Mouse (Mus musculus): ENCODE measurements around the gene Ccdc85b. TPM values are rescaled to one million over a fixed set of nuclear protein-coding genes. Genes with fewer than 3 reads are reported as not detected.

Gene Ccdc85b
- polyA plus RNA-seq, 1 experiment from 2014 or later: 6.8 TPM

DNA sequence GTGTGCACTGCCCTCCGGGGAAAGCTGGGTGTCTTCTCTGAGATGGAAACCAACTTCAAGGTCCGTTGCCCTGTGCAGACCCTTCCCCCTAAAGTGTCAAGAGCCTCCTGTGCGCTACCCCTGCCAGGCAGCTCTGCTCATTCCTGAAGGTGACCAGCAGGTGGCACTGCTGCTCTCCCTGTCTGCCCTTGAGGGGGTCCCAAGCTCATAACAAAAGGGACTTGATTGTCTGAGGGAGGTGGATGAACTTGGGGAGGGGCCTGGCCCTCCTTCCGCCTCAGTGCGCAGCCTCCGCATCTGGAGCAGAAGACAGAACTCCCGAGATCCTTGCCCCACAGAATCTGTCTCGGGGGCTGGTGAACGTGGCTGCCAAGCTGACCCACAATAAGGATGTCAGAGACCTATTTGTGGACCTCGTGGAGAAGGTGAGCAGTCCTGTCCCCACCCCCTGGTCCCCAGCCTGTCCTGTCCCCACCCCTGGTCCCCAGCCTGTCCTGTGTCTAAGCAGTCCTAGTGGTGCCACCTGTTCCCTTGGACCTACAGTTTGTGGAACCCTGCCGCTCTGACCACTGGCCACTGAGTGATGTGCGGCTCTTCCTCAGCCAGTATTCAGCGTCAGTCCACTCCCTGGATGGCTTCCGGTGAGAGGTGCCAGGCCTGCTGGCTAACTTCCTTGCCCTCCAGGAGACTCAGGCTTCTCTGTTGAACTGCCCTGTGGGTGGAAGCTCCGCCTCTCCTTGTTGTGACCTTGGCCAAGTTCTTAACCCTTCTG is 6.3 kb upstream of the Ccdc85b start:
- Histone ChIP-seq H3K4me3 (peak overlapping the region; percentile 29), H3K4me1 (peaks cover 25% of the 10 kb centered on the region), H3K4me2 (peak overlapping the region; percentile 63), H3K9me3 (no peaks in the 10 kb centered on the region), H3K36me3 (peaks cover 61% of the 10 kb centered on the region), H3K9ac (peak overlapping the region; percentile 65), H3K27ac (peak overlapping the region; percentile 44; the same call in 1 of the 2 replicates), H3K27me3 (peaks cover 4% of the 10 kb centered on the region; the same call in 1 of the 2 replicates)
- WGBS: 40% methylated on average over 15 of the region's 15 CpGs
- 0 out of 2 replicates have a peak, but pooled peaks have one; percentile 29 for ATAC-seq (ENCODE audit: insufficient number of reproducible peaks, insufficient read depth, low FRiP score, low TSS enrichment, low read depth)

DNA sequence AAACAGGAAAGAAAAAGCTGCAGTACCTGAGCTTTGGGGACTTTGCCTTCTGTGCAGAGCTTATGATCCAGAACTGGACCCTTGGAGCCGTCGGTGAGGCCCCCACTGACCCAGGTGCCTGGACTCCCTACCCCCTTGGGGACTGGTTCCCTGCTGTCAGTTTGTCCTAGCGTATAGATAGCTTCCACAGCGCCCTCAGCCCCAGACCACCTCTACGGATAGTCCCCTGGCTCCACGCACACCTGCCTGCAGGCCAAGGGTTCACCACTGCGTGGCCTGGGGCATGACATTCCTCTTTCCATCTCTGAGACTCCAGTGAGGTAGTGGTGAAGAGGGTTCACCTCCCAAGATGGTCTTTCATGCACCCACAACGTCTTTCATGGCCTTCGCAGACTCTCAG is 5.5 kb upstream of the Ccdc85b start:
- H3K27ac ChIP-seq: no peak overlapping the region
- H3K4me2 ChIP-seq: no peak overlapping the region

DNA sequence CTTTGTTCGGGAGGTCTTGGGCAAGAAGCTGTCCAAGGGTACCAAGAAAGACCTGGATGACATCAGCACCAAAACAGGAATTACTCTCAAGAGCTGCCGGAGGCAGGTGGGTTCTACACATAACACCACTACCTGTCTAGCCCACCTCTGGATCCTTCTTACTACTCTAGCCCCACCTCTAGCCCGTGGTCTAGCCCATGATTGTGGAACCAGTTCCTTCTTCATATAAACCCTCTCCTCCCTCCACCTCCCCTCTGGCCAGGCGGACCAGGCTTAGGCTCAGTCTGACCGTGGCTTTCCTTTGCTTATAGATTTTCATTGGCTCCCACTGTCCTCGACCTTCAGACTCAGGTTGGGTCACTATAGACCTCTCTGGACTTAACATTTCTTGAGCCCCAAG is 3.7 kb upstream of the Ccdc85b start:
- no peak overlapping the region for H3K27ac ChIP-seq
- peak overlapping the region; percentile 91 for H3K4me2 ChIP-seq
- ATAC-seq (ENCODE audit: insufficient number of reproducible peaks, insufficient read depth, low FRiP score, low TSS enrichment, low read depth): no peak
- WGBS: 85% methylated on average over 6 of the region's 6 CpGs
- H3K36me3 ChIP-seq: peaks cover 45% of the 10 kb centered on the region
- no peaks in the 10 kb centered on the region for H3K9me3 ChIP-seq
- peak overlapping the region; percentile 68 for H3K4me3 ChIP-seq
- H3K9ac ChIP-seq: peak overlapping the region; percentile 79
- peaks cover 30% of the 10 kb centered on the region for H3K4me1 ChIP-seq
- H3K27me3 ChIP-seq: peaks cover 7% of the 10 kb centered on the region; the same call in 1 of the 2 replicates

More for the DNA sequence above, 5.5 kb upstream of the Ccdc85b start:
- Histone ChIP-seq H3K9ac (no peak overlapping the region), H3K4me1 (peaks cover 22% of the 10 kb centered on the region), H3K36me3 (peaks cover 61% of the 10 kb centered on the region), H3K9me3 (no peaks in the 10 kb centered on the region), H3K27me3 (peaks cover 7% of the 10 kb centered on the region; the same call in 1 of the 2 replicates), H3K4me3 (no peak overlapping the region)
- WGBS: 86% methylated on average over 9 of the region's 9 CpGs
- ATAC-seq (ENCODE audit: insufficient number of reproducible peaks, insufficient read depth, low FRiP score, low TSS enrichment, low read depth): no peak

DNA sequence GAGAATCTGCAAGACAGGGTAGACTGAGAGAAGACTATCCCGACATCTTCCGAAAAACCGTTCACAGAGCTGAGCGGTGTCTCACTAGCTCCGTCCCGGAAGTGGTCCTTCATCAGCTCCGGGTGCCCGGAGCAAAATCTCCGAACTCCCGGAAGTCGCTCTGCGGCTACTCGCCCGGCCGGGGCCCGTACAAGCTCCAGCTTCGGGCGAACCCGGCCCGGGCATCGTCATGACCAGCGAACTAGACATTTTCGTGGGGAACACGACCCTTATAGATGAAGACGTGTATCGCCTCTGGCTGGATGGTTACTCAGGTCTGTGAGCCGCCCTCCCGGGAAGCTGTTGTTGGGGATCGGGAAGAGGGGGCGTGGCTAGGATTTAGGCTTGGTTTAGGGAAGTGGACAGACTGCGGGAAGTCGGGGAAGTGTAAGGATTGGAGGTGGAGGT is 2.8 kb upstream of the Ccdc85b start, which contains the start of gene Fibp:
Gene Fibp, plus strand, starts transcription at position 151 of the 447 bp plus-strand sequence.
- peaks cover 35% of the 10 kb centered on the region for H3K36me3 ChIP-seq
- peak within 1 kb of the TSS; percentile 70 for H3K27ac ChIP-seq
- under 1% methylated on average over 32 of the region's 32 CpGs for WGBS
- peaks cover 7% of the 10 kb centered on the region; the same call in 1 of the 2 replicates for H3K27me3 ChIP-seq
- H3K4me2 ChIP-seq: peak within 1 kb of the TSS; percentile 91
- peak within 1 kb of the TSS; percentile 79 for H3K9ac ChIP-seq
- no peaks in the 10 kb centered on the region for H3K9me3 ChIP-seq
- H3K4me1 ChIP-seq: peaks cover 39% of the 10 kb centered on the region
- ATAC-seq (ENCODE audit: insufficient number of reproducible peaks, insufficient read depth, low FRiP score, low TSS enrichment, low read depth): 0 out of 2 replicates have a peak, but pooled peaks have one; percentile 53
- peak within 1 kb of the TSS; percentile 68 for H3K4me3 ChIP-seq

DNA sequence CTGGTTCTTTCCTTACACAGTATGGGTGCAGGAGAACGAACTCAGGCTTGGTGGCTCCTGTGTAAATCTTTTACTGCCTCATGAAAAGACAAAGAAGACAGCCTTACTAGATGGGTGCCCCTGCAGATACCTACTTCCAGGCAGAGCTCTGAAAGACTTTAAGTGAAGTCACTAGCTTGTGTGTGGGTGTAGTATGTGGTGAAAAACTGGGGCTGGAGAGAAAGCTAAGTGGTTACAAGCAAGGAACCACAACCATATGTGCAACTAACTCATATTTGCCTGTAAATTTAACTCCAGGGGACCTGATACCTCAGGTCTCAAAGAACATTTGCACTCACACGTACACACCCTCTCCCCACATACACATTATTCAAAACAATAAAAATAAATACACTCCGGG is 2.2 kb upstream of the Ccdc85b start:
- H3K4me2 ChIP-seq: peak overlapping the region; percentile 91
- H3K9me3 ChIP-seq: no peaks in the 10 kb centered on the region
- peak overlapping the region; percentile 70; the same call in 1 of the 2 replicates for H3K27ac ChIP-seq
- peak overlapping the region; percentile 68 for H3K4me3 ChIP-seq
- H3K9ac ChIP-seq: peak overlapping the region; percentile 79
- H3K4me1 ChIP-seq: peaks cover 45% of the 10 kb centered on the region
- 37% methylated on average over 3 of the region's 3 CpGs for WGBS
- no peak for ATAC-seq (ENCODE audit: insufficient number of reproducible peaks, insufficient read depth, low FRiP score, low TSS enrichment, low read depth)
- peaks cover 7% of the 10 kb centered on the region; the same call in 1 of the 2 replicates for H3K27me3 ChIP-seq
- H3K36me3 ChIP-seq: peaks cover 30% of the 10 kb centered on the region

DNA sequence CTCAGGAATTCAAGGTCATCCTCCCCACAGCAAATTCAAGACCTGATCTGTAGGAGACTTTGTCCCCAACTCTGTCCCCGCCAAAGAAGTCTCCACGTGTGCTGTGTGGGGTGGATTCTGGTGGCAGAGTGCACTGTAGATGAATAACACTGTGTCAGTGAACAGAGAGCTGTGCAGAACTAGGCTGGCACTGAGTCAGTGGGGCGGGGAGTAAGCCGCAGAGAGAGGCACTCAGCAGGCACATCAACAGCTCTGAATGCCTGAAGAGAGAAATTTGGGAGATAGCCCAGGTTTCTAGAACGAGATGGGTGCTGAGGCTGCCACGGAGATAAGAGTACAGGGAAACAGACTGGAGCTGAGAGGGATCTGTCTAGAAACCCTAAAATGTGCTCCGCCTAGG is 1.3 kb upstream of the Ccdc85b start:
- H3K4me2 ChIP-seq: no peak overlapping the region
- H3K36me3 ChIP-seq: peaks cover 31% of the 10 kb centered on the region
- WGBS: 70% methylated on average over 7 of the region's 7 CpGs
- H3K27ac ChIP-seq: no peak overlapping the region
- H3K27me3 ChIP-seq: peaks cover 7% of the 10 kb centered on the region; the same call in 1 of the 2 replicates
- no peak overlapping the region for H3K4me3 ChIP-seq
- H3K4me1 ChIP-seq: peaks cover 44% of the 10 kb centered on the region
- no peaks in the 10 kb centered on the region for H3K9me3 ChIP-seq
- H3K9ac ChIP-seq: no peak overlapping the region
- ATAC-seq (ENCODE audit: insufficient number of reproducible peaks, insufficient read depth, low FRiP score, low TSS enrichment, low read depth): no peak

DNA sequence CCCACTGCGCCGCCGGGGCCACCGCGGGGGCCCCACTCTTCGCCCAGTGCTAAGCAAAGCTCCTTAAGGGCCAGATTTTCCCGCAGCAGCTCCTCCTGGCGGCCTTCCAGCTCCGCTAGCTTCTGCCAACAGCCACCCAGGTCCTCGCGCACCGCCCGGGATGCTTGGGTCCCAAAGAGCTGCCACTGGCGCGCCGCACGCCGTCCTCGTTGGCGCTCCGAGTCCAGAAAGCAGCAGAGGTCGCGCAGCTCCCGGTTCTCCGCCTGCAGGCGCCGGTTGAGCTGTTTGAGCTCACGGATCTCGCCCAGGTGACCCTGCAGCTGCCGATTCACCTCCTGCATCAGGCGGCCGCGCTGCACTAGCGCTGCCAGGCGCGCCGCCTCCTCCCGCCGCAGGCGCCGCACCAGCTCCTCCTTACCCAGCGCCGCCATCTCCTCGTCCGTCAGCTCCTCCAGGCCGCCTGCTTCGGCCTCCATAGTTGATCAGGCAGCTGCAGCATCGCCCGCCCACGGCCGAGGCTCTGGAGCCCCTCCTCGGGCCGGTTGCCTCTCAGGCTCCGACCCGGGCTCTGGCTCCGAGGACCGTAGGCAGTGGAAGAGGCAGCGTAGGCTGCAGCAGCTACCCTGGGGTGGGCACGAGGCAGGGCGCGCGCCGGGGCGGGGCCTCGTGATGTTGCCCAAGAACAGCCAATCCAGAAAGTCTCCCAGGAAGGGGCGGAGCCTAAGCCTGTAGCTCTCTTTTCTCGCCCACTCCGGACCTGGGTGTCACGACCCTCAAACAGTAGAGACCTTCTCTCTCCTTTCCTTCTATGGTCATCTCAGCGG is 560 bp downstream of the Ccdc85b start:
- Histone ChIP-seq H3K36me3 (peaks cover 17% of the 10 kb centered on the region), H3K9me3 (no peaks in the 10 kb centered on the region), H3K4me1 (peaks cover 40% of the 10 kb centered on the region), H3K27ac (peak overlapping the region; percentile 87), H3K9ac (peak overlapping the region; percentile 76), H3K27me3 (peaks cover 7% of the 10 kb centered on the region; the same call in 1 of the 2 replicates), H3K4me2 (peak overlapping the region; percentile 99), H3K4me3 (peak overlapping the region; percentile 74)
- peak; percentile 84 for ATAC-seq (ENCODE audit: insufficient number of reproducible peaks, insufficient read depth, low FRiP score, low TSS enrichment, low read depth)
- WGBS: under 1% methylated on average over 70 of the region's 70 CpGs

DNA sequence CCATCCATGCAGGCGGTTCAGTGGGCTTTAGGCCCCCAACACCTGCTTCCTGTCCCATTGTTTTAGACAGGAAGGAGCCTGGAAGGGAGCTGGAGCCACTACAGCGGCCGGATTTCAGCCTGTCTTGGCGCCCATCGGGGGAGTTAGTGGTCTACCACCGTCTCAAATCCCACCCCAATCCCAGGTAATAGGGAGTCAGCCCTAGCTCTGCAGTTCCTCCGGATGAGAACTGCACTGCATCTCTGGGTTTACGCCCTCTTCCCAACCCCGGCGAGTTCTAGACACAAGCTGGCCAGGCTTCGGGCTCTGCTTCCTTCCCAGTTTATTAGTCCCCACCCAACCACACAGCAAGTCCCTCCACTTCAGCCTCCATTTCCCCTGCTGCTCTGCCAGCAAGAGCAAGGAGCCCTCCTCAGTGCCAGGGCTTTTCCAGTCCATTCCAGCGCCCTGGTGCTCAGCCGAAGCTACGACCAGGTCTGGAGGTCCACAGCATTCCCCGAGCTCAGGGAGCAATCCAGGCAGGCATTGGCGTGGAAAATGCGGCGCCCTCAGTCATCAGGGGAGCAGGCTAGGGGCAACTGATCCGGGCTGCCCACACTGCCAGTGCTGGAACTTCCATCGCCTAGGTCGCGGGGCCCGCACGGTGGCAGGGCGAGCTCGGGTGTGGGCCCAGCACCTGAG is 1.3 kb downstream of the Ccdc85b start:
- peak overlapping the region; percentile 87 for H3K27ac ChIP-seq
- 5% methylated on average over 26 of the region's 26 CpGs for WGBS
- ATAC-seq (ENCODE audit: insufficient number of reproducible peaks, insufficient read depth, low FRiP score, low TSS enrichment, low read depth): 0 out of 2 replicates have a peak, but pooled peaks have one; percentile 8
- peak overlapping the region; percentile 76 for H3K9ac ChIP-seq
- peak overlapping the region; percentile 99 for H3K4me2 ChIP-seq
- peaks cover 13% of the 10 kb centered on the region; the same call in 1 of the 2 replicates for H3K36me3 ChIP-seq
- H3K4me3 ChIP-seq: peak overlapping the region; percentile 74
- no peaks in the 10 kb centered on the region for H3K9me3 ChIP-seq
- peaks cover 36% of the 10 kb centered on the region for H3K4me1 ChIP-seq
- peaks cover 9% of the 10 kb centered on the region for H3K27me3 ChIP-seq

DNA sequence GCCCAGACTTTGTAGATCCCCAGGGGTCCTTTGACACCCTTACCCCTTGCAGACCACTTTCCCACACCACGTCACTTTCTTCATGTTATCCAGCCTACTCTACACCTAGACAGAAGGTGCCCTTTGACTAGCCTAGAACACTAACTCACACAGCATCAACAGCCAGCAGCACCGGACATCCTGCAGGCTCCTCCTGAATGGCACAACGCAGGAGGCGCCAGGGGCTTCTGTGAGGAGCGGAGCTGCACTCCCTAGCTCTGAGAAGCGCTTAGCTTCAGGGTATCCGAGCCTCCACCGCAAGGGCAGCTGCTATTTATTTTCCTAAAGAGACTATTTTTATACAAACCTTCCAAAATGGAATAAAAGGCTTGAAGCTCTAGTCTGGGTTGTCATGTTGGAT is 2.1 kb downstream of the Ccdc85b start:
- peak overlapping the region; percentile 99 for H3K4me2 ChIP-seq
- peaks cover 14% of the 10 kb centered on the region for H3K27me3 ChIP-seq
- ATAC-seq (ENCODE audit: insufficient number of reproducible peaks, insufficient read depth, low FRiP score, low TSS enrichment, low read depth): no peak
- H3K36me3 ChIP-seq: peaks cover 13% of the 10 kb centered on the region; the same call in 1 of the 2 replicates
- 49% methylated on average over 8 of the region's 8 CpGs for WGBS
- peak overlapping the region; percentile 61; the same call in 1 of the 2 replicates for H3K9ac ChIP-seq
- H3K9me3 ChIP-seq: no peaks in the 10 kb centered on the region
- peaks cover 30% of the 10 kb centered on the region for H3K4me1 ChIP-seq
- H3K27ac ChIP-seq: no peak overlapping the region
- peak overlapping the region; percentile 74 for H3K4me3 ChIP-seq

DNA sequence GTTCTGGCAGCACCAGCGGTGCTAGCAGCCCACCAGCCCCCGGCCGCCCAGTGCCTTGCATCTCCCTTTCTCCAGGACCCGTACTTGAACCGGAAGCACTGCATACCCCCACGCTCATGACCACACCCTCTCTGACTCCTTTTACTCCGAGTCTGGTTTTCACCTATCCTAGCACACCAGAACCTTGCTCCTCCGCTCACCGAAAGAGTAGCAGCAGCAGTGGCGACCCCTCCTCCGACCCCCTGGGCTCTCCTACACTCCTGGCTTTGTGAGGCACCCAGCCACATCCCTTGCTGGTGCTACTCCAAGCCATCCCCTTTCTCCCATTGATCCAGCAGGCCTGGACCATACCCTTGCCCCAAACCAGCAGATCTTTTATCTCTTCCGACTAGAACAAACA is 2.7 kb downstream of the Ccdc85b start:
- Histone ChIP-seq H3K36me3 (peaks cover 13% of the 10 kb centered on the region; the same call in 1 of the 2 replicates), H3K4me3 (peak overlapping the region; percentile 74; the same call in 1 of the 2 replicates), H3K9ac (peak overlapping the region; percentile 61; the same call in 1 of the 2 replicates), H3K4me1 (peaks cover 30% of the 10 kb centered on the region), H3K27me3 (peaks cover 19% of the 10 kb centered on the region), H3K4me2 (peak overlapping the region; percentile 99), H3K27ac (no peak overlapping the region), H3K9me3 (no peaks in the 10 kb centered on the region)
- no peak for ATAC-seq (ENCODE audit: insufficient number of reproducible peaks, insufficient read depth, low FRiP score, low TSS enrichment, low read depth)
- WGBS: 73% methylated on average over 12 of the region's 12 CpGs

Measured in embryonic facial prominence, embryonic 13.5 days (tissue).